Mouse (Mus musculus) CH12.LX (cell line): ENCODE measurements around the gene Gimap9. TPM values are rescaled to one million over a fixed set of nuclear protein-coding genes. Genes with fewer than 3 reads are reported as not detected.

Source experiments
- DNase-seq: peaks from one replicate; pipeline ENCODE4 v3.0.0-alpha.2; 2013; ENCODE audit errors: extremely low read depth
- H3K27ac ChIP-seq: 2 replicates; pipeline ENCODE4 v1.5.1; 2012; ENCODE audit warnings: low read depth, mild to moderate bottlenecking, control low read depth, moderate library complexity; ENCODE audit not compliant: insufficient read depth
- H3K27me3 ChIP-seq: replicated peaks from 2 replicates; pipeline ENCODE3; 2012; ENCODE audit warnings: inconsistent platforms
- H3K36me3 ChIP-seq, 2 experiments: replicated peaks in 1 of 2; 2 replicates each; pipeline versions ENCODE3 to v1.6.1; 2012; ENCODE audit warnings: inconsistent platforms in 1 of 2, low read length in 1 of 2, mild to moderate bottlenecking in 1 of 2, mixed read lengths in 1 of 2, moderate library complexity in 1 of 2; ENCODE audit not compliant: control insufficient read depth in 1 of 2, insufficient read depth in 1 of 2
- H3K4me1 ChIP-seq, 2 experiments: 2 replicates each; pipeline ENCODE4 v1.6.1; 2012; ENCODE audit warnings: inconsistent platforms in 1 of 2, moderate library complexity in 1 of 2; ENCODE audit not compliant: insufficient read depth in 2 of 2, control insufficient read depth in 1 of 2
- H3K4me2 ChIP-seq: 2 replicates; pipeline ENCODE4 v1.6.1; 2012; ENCODE audit warnings: low read depth, mild to moderate bottlenecking, control low read depth; ENCODE audit not compliant: poor library complexity, insufficient read depth, severe bottlenecking
- H3K4me3 ChIP-seq, 3 experiments: fragments of 150-350 bp in 1 of 3; sonication (generic) in 1 of 3; replicated peaks in 1 of 3; 2 replicates each; pipeline versions ENCODE3 to v1.5.1; 2011 to 2012; ENCODE audit warnings: low read depth in 2 of 3, low read length in 2 of 3, mild to moderate bottlenecking in 2 of 3, moderate library complexity in 2 of 3, control low read depth in 1 of 3, improper control_type of control experiment in 1 of 3, inconsistent platforms in 1 of 3, mixed read lengths in 1 of 3; ENCODE audit not compliant: poor library complexity in 1 of 3
- H3K79me2 ChIP-seq: replicated peaks from 2 replicates; pipeline ENCODE4 v1.6.1; 2012; ENCODE audit warnings: mild to moderate bottlenecking, moderate library complexity; ENCODE audit not compliant: control insufficient read depth, poor library complexity, insufficient read depth, severe bottlenecking; ENCODE audit errors: extremely low read depth
- H3K9ac ChIP-seq: 2 replicates; pipeline ENCODE4 v1.6.1; 2012; ENCODE audit warnings: low read depth, mild to moderate bottlenecking, control low read depth, moderate library complexity; ENCODE audit not compliant: insufficient read depth
- H3K9me3 ChIP-seq: replicated peaks from 2 replicates; pipeline ENCODE3; 2012; ENCODE audit warnings: low read length, inconsistent platforms, mixed read lengths
- CHD1 ChIP-seq: IDR thresholded peaks from 2 replicates; pipeline ENCODE4 v1.6.1; 2012; ENCODE audit warnings: low read depth, low read length, improper control_type of control experiment, inconsistent platforms
- CHD2 ChIP-seq: IDR thresholded peaks from 2 replicates; pipeline ENCODE4 v1.6.1; 2011; ENCODE audit warnings: low read length, improper control_type of control experiment
- EP300 ChIP-seq: IDR thresholded peaks from 2 replicates; pipeline ENCODE4 v1.6.1; 2011; ENCODE audit warnings: low read length, improper control_type of control experiment
- ETS1 ChIP-seq: conservative IDR thresholded peaks from 2 replicates; pipeline ENCODE4 v1.6.1; 2012; ENCODE audit warnings: low read depth, mild to moderate bottlenecking, inconsistent platforms, low read length, improper control_type of control experiment, moderate library complexity
- GABPA ChIP-seq: IDR thresholded peaks from 2 replicates; pipeline ENCODE4 v1.6.1; 2012; ENCODE audit warnings: low read depth, low read length, improper control_type of control experiment, inconsistent platforms; ENCODE audit not compliant: insufficient replicate concordance
- HCFC1 ChIP-seq: IDR thresholded peaks from 2 replicates; pipeline ENCODE4 v1.6.1; 2012; ENCODE audit warnings: low read depth, mild to moderate bottlenecking, inconsistent platforms, low read length, improper control_type of control experiment
- IRF4 ChIP-seq: IDR thresholded peaks from 2 replicates; pipeline ENCODE4 v1.6.1; 2014; ENCODE audit warnings: low read depth, mild to moderate bottlenecking, inconsistent platforms, low read length, improper control_type of control experiment
- JUN ChIP-seq: IDR thresholded peaks from 2 replicates; pipeline ENCODE4 v1.6.1; 2011; ENCODE audit warnings: low read depth, mild to moderate bottlenecking, low read length, improper control_type of control experiment, moderate library complexity; ENCODE audit not compliant: insufficient read depth
- JUND ChIP-seq: conservative IDR thresholded peaks from 2 replicates; pipeline ENCODE4 v1.6.1; 2011; ENCODE audit warnings: low read depth, low read length, improper control_type of control experiment
- MAFK ChIP-seq: IDR thresholded peaks from 2 replicates; pipeline ENCODE4 v1.6.1; 2011; ENCODE audit warnings: low read length, improper control_type of control experiment; ENCODE audit not compliant: insufficient replicate concordance
- MAX ChIP-seq: IDR thresholded peaks from 2 replicates; pipeline ENCODE4 v1.6.1; 2011; ENCODE audit warnings: low read length, improper control_type of control experiment
- MAZ ChIP-seq: IDR thresholded peaks from 2 replicates; pipeline ENCODE4 v1.6.1; 2012; ENCODE audit warnings: low read depth, mild to moderate bottlenecking, inconsistent platforms, low read length, improper control_type of control experiment, moderate library complexity
- MEF2A ChIP-seq: IDR thresholded peaks from 2 replicates; pipeline ENCODE4 v1.6.1; 2014; ENCODE audit warnings: low read depth, mild to moderate bottlenecking, inconsistent platforms, low read length, improper control_type of control experiment, borderline replicate concordance
- MXI1 ChIP-seq: IDR thresholded peaks from 2 replicates; pipeline ENCODE4 v1.6.1; 2011; ENCODE audit warnings: mild to moderate bottlenecking, low read depth, low read length, improper control_type of control experiment
- MYC ChIP-seq: IDR thresholded peaks from 2 replicates; pipeline ENCODE4 v1.6.1; 2011; ENCODE audit warnings: low read depth, mild to moderate bottlenecking, improper control_type of control experiment, low read length
- NELFE ChIP-seq: IDR thresholded peaks from 2 replicates; pipeline ENCODE4 v1.6.1; 2011; ENCODE audit warnings: low read depth, low read length, improper control_type of control experiment
- NRF1 ChIP-seq: IDR thresholded peaks from 2 replicates; pipeline ENCODE4 v1.6.1; 2014; ENCODE audit warnings: low read depth, mild to moderate bottlenecking, inconsistent platforms, low read length, improper control_type of control experiment, moderate library complexity
- PAX5 ChIP-seq: IDR thresholded peaks from 2 replicates; pipeline ENCODE4 v1.6.1; 2012; ENCODE audit warnings: low read length, inconsistent platforms, mixed read lengths
- POLR2A ChIP-seq: IDR thresholded peaks from 2 replicates; pipeline ENCODE4 v1.6.1; 2011; ENCODE audit warnings: low read depth, mild to moderate bottlenecking, improper control_type of control experiment, low read length
- POLR2AphosphoS2 ChIP-seq: IDR thresholded peaks from 2 replicates; pipeline ENCODE4 v1.6.1; 2011; ENCODE audit warnings: low read depth, low read length, improper control_type of control experiment
- RCOR1 ChIP-seq: conservative IDR thresholded peaks from 2 replicates; pipeline ENCODE4 v1.6.1; 2012; ENCODE audit warnings: low read depth, mild to moderate bottlenecking, inconsistent platforms, low read length, improper control_type of control experiment
- SIN3A ChIP-seq: IDR thresholded peaks from 2 replicates; pipeline ENCODE4 v1.6.1; 2012; ENCODE audit warnings: low read length, improper control_type of control experiment, inconsistent platforms
- TBP ChIP-seq: conservative IDR thresholded peaks from 2 replicates; pipeline ENCODE4 v1.6.1; 2011; ENCODE audit warnings: low read depth, low read length, improper control_type of control experiment
- TCF12 ChIP-seq: IDR thresholded peaks from 2 replicates; pipeline ENCODE4 v1.6.1; 2014; ENCODE audit warnings: low read depth, mild to moderate bottlenecking, inconsistent platforms, low read length, improper control_type of control experiment
- UBTF ChIP-seq: IDR thresholded peaks from 2 replicates; pipeline ENCODE4 v1.6.1; 2012; ENCODE audit warnings: low read depth, mild to moderate bottlenecking, inconsistent platforms, low read length, improper control_type of control experiment, moderate library complexity
- USF2 ChIP-seq: conservative IDR thresholded peaks from 2 replicates; pipeline ENCODE4 v1.6.1; 2011; ENCODE audit warnings: low read depth, low read length, improper control_type of control experiment
- ZMIZ1 ChIP-seq: IDR thresholded peaks from 2 replicates; pipeline ENCODE4 v1.6.1; 2012; ENCODE audit warnings: low read depth, mild to moderate bottlenecking, inconsistent platforms, low read length, improper control_type of control experiment
- dilution Hi-C: fragments of 300-500 bp; cut with MboI; formaldehyde crosslinking; loops from 2 replicates; pipeline ENCODE4 v1.14.3; 2020; ENCODE audit warnings: low sequenced_read_pairs; ENCODE audit not compliant: extremely low pct_unique_long_range_greater_than_20kb, extremely low pct_ligation_motif_present
- in situ Hi-C: fragments of 300-500 bp; cut with MboI; formaldehyde crosslinking; loops from 3 replicates; pipeline ENCODE4 v1.14.3; 2019; ENCODE audit warnings: low sequenced_read_pairs, low pct_ligation_motif_present, low pct_unique_long_range_greater_than_20kb, mixed read lengths
- polyA plus RNA-seq: library from polyadenylated mRNA; unstranded; fragments of >175 nt; gene quantifications from 2 replicates; pipeline ENCODE4 v1.2.1, GENCODE M21; 2012; ENCODE audit warnings: low read depth; ENCODE audit not compliant: insufficient read length
- total RNA-seq, 2 experiments: library from RNA; depleted of rRNA; stranded (reverse); fragments of 300-350 nt in 1 of 2; fragments of >200 nt in 1 of 2; gene quantifications; 2 replicates each; pipeline ENCODE4 v1.2.3; 2012 to 2014

Gimap9 gene
- total and polyA plus RNA-seq, 3 experiments: 31.0 to 75.1 (median 46.1) TPM

DNA sequence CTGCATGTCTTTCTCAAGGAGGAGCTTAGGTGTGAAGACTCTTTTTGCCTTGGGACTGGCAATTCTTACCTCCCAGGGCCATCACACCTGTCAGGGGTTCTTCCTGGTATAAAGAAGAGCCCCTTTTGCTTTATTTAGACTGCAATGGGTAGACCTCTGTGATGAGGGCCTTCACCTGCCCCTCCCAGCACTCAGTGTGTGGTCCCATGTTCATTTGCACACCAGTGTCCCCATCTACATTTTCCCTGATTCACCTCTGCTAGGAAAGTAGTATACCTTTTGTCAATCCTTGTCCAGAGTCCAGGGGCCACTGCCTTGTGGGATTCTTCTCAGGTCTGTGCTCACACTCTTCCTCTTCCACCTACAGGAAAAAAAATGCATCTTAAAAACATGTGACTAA, 28.2 kb downstream of the Gimap9 start (continued):
- no peak for TF ChIP-seq ETS1

- peak overlapping the region; percentile 58 to 78 (median 73) for H3K4me3 ChIP-seq
- peaks cover 36 to 51% of the 10 kb centered on the region in 2 experiments for H3K36me3 ChIP-seq
- H3K9ac ChIP-seq: peak overlapping the region; percentile 94
- in situ Hi-C loops: no loop called here
- TF ChIP-seq SIN3A: 0 out of 2 replicates have a peak, but pooled peaks have one; percentile 15
- TF ChIP-seq POLR2A: 0 out of 2 replicates have a peak, but pooled peaks have one; percentile 22
- no peak for TF ChIP-seq CHD1
- 0 out of 2 replicates have a peak, but pooled peaks have one; percentile 46 for TF ChIP-seq UBTF
- TF ChIP-seq, all 38 proteins: peak for 3
- Histone ChIP-seq H3K4me1 (peaks cover 33 to 65% of the 10 kb centered on the region in 2 experiments), H3K9me3 (peaks cover 4% of the 10 kb centered on the region), H3K27me3 (no peaks in the 10 kb centered on the region), H3K27ac (peak overlapping the region; percentile 84), H3K79me2 (peaks cover 49% of the 10 kb centered on the region), H3K4me2 (peak overlapping the region; percentile 79)
- DNase-seq: no peak
- dilution Hi-C loops: no loop called here
These were observed 30.2 kb downstream of the Gimap9 start for GRCm38 (mm10) chr6:48706130-48706529.

GRCm38 (mm10) chr6:48718455-48718854, 42.5 kb downstream of the Gimap9 start, which contains the start of the genes Gm28053 and Gimap7:
Gm28053 (plus strand) TSS chr6:48718607.
Gimap7 (plus strand) TSS chr6:48718621.
- Histone ChIP-seq H3K27ac (peak within 1 kb of the TSS; percentile 83), H3K9me3 (no peaks in the 10 kb centered on the region), H3K9ac (peak within 1 kb of the TSS; percentile 76), H3K27me3 (no peaks in the 10 kb centered on the region), H3K36me3 (peaks cover 0 to 2% of the 10 kb centered on the region in 2 experiments), H3K4me1 (peaks cover 21 to 63% of the 10 kb centered on the region in 2 experiments), H3K79me2 (peaks cover 14% of the 10 kb centered on the region), H3K4me2 (peak within 1 kb of the TSS; percentile 93), H3K4me3 (peak within 1 kb of the TSS; percentile 22 to 51 (median 24))
- dilution Hi-C loops: no loop called here
- TF ChIP-seq HCFC1: peak; percentile 29
- TF ChIP-seq PAX5: no peak
- TF ChIP-seq MYC: no peak; the same call in 1 of the 2 replicates
- TF ChIP-seq IRF4: peak; percentile 65; the same call in 1 of the 2 replicates
- 0 out of 2 replicates have a peak, but pooled peaks have one; percentile 67 for TF ChIP-seq CHD1
- peak; percentile 53; the same call in 1 of the 2 replicates for TF ChIP-seq POLR2A
- no peak for TF ChIP-seq MAFK
- TF ChIP-seq JUND: no peak
- no peak for TF ChIP-seq JUN
- peak; percentile 58; the same call in 1 of the 2 replicates for TF ChIP-seq TCF12
- TF ChIP-seq GABPA: no peak
- TF ChIP-seq EP300: peak; percentile 10; the same call in 1 of the 2 replicates
- TF ChIP-seq CHD2: 0 out of 2 replicates have a peak, but pooled peaks have one; percentile 23
- 0 out of 2 replicates have a peak, but pooled peaks have one; percentile 7 for TF ChIP-seq NRF1
- peak; percentile 61 for TF ChIP-seq TBP
- TF ChIP-seq ZMIZ1: peak; percentile 19; the same call in 1 of the 2 replicates
- no peak for TF ChIP-seq POLR2AphosphoS2
- TF ChIP-seq USF2: no peak
- TF ChIP-seq RCOR1: 0 out of 2 replicates have a peak, but pooled peaks have one; percentile 28
- TF ChIP-seq MAX: peak; percentile 48; the same call in 1 of the 2 replicates
- TF ChIP-seq MXI1: peak; percentile 66; the same call in 1 of the 2 replicates
- peak; percentile 42; the same call in 1 of the 2 replicates for TF ChIP-seq MEF2A
- peak; percentile 58 for TF ChIP-seq NELFE
- peak; percentile 59; the same call in 1 of the 2 replicates for TF ChIP-seq SIN3A
- peak; percentile 79 for TF ChIP-seq MAZ
- peak; percentile 80 for DNase-seq
- in situ Hi-C loops: no loop called here
